Mouse (Mus musculus) heart, postnatal 0 days (tissue): ENCODE measurements around the gene Hist1h2bh. TPM values are rescaled to one million over a fixed set of nuclear protein-coding genes. Genes with fewer than 3 reads are reported as not detected.
A peak's percentile ranks its signal among the peaks of the same experiment; 100 is the strongest.
"Not testable (repeated sequence)": the region's sequence is repeated elsewhere in the genome, so short reads cannot be mapped to it uniquely, and the experiment has no call there.

Experiments
- ATAC-seq: fragments of 200-750 bp; cut with Nextera tagmentation; 2 replicates; pipeline ENCODE4 v1.8.0; 2017; ENCODE audit warnings: low read depth, moderate number of reproducible peaks, moderate library complexity; ENCODE audit not compliant: insufficient read depth
- DNase-seq: peaks from one replicate; pipeline ENCODE4 v3.0.0-alpha.2; 2016; ENCODE audit warnings: low spot score
- H3K27ac ChIP-seq: fragments of 300-500 bp; sonication (generic); 2 replicates; pipeline ENCODE4 v1.5.1; 2014; ENCODE audit warnings: low read depth, mild to moderate bottlenecking
- H3K27me3 ChIP-seq: fragments of 300-500 bp; sonication (generic); 2 replicates; pipeline ENCODE4 v1.6.1; 2014; ENCODE audit warnings: low read length, mixed read lengths; ENCODE audit not compliant: control insufficient read depth, insufficient read depth
- H3K36me3 ChIP-seq: fragments of 300-500 bp; sonication (generic); replicated peaks from 2 replicates; pipeline ENCODE4 v1.6.1; 2014; ENCODE audit warnings: low read length, mixed read lengths; ENCODE audit not compliant: control insufficient read depth, insufficient read depth
- H3K4me1 ChIP-seq: fragments of 300-500 bp; sonication (generic); 2 replicates; pipeline ENCODE4 v1.6.1; 2014; ENCODE audit warnings: antibody characterized with exemption; ENCODE audit not compliant: control insufficient read depth, insufficient read depth
- H3K4me2 ChIP-seq: fragments of 300-500 bp; sonication (generic); 2 replicates; pipeline ENCODE4 v1.6.1; 2014; ENCODE audit warnings: low read depth, mild to moderate bottlenecking, low read length, moderate library complexity
- H3K4me3 ChIP-seq: fragments of 300-500 bp; sonication (generic); 2 replicates; pipeline ENCODE4 v1.5.1; 2014; ENCODE audit warnings: low read depth, low read length
- H3K9ac ChIP-seq: fragments of 300-500 bp; sonication (generic); replicated peaks from 2 replicates; pipeline ENCODE4 v1.6.1; 2014; ENCODE audit warnings: low read depth, low read length, mixed read lengths
- H3K9me3 ChIP-seq: fragments of 300-500 bp; sonication (generic); replicated peaks from 2 replicates; pipeline ENCODE4 v1.6.1; 2016; ENCODE audit warnings: low read length; ENCODE audit not compliant: control insufficient read depth
- CTCF ChIP-seq: IDR thresholded peaks from 2 replicates; pipeline ENCODE4 v1.5.1; 2016; ENCODE audit warnings: antibody characterized with exemption, control low read depth, low read depth
- EP300 ChIP-seq: IDR thresholded peaks from 2 replicates; pipeline ENCODE4 v1.6.1; 2016; ENCODE audit warnings: antibody characterized with exemption, low read depth
- WGBS: fragments of 180-500 bp; shearing (Covaris S2); extraction: QIAGEN DNeasy Blood & Tissue Kit; methylation state at CpG from one replicate; pipeline ENCODE4 v1.1.7; 2014; 5-methylcytosine and 5-hydroxymethylcytosine counted together
- polyA plus RNA-seq: library from polyadenylated mRNA; unstranded; fragments of >200 nt; fragmentation: Nextera tagmentation; extraction: Ambion mirVana; gene quantifications from 2 replicates; pipeline ENCODE4 v1.2.1, GENCODE M21; 2015
- total RNA-seq: library from RNA; depleted of rRNA; stranded (reverse); fragments of >200 nt; gene quantifications from 2 replicates; pipeline ENCODE4 v1.2.3, GENCODE M21; 2014; ENCODE audit warnings: low replicate concordance

Hist1h2bh gene
- total and polyA plus RNA-seq, 2 experiments from 2014 or later, result 0.31 to 82.5 TPM

GRCm38 (mm10) chr13:23586099-23586939 is 43.1 kb upstream of the Hist1h2bh start:
- no peaks in the 10 kb centered on the region for H3K36me3 ChIP-seq
- peak overlapping the region; percentile 62 for H3K4me3 ChIP-seq
- 2% methylated on average over 22 of the region's 22 CpGs for WGBS
- H3K4me1 ChIP-seq, result peaks cover 24% of the 10 kb centered on the region; the same call in 1 of the 2 replicates
- ATAC-seq (no peak), DNase-seq (peak; percentile 14)
- TF ChIP-seq EP300, result no peak
- no peak for TF ChIP-seq CTCF
- no peaks in the 10 kb centered on the region for H3K9me3 ChIP-seq
- H3K27me3 ChIP-seq, result no peaks in the 10 kb centered on the region
- peak overlapping the region; percentile 99 for H3K27ac ChIP-seq
- H3K9ac ChIP-seq, result peak overlapping the region; percentile 64
- H3K4me2 ChIP-seq, result peak overlapping the region; percentile 74

GRCm38 (mm10) chr13:23585442-23586098 is 42.4 kb upstream of the Hist1h2bh start:
- H3K9me3 ChIP-seq, H3K27me3 ChIP-seq, H3K36me3 ChIP-seq: not testable (repeated sequence)
- DNase-seq, result peak; percentile 97
- H3K27ac ChIP-seq, result peak overlapping the region; percentile 99
- H3K4me2 ChIP-seq, result peak overlapping the region; percentile 74
- ATAC-seq, result peak; percentile 78
- WGBS, result under 1% methylated on average over 23 of the region's 36 CpGs
- peak overlapping the region; percentile 62 for H3K4me3 ChIP-seq
- peak overlapping the region; percentile 82 for H3K9ac ChIP-seq
- TF ChIP-seq EP300, result 0 out of 2 replicates have a peak, but pooled peaks have one; percentile 43
- peaks cover 24% of the 10 kb centered on the region; the same call in 1 of the 2 replicates for H3K4me1 ChIP-seq

- under 1% methylated on average over 21 of the region's 21 CpGs for WGBS
- Histone ChIP-seq H3K4me3 (peak overlapping the region; percentile 62), H3K27me3 (no peaks in the 10 kb centered on the region), H3K9me3 (no peaks in the 10 kb centered on the region), H3K36me3 (no peaks in the 10 kb centered on the region), H3K4me1 (peaks cover 24% of the 10 kb centered on the region; the same call in 1 of the 2 replicates), H3K9ac (peak overlapping the region; percentile 82), H3K4me2 (peak overlapping the region; percentile 74), H3K27ac (peak overlapping the region; percentile 99)
- DNase-seq, result peak; percentile 74
- ATAC-seq, result peak; percentile 31; the same call in 1 of the 2 replicates
- TF ChIP-seq EP300 (no peak), CTCF (no peak)
These were observed 41.8 kb upstream of the Hist1h2bh start for GRCm38 (mm10) chr13:23585029-23585441.

GRCm38 (mm10) chr13:23584331-23584730 is 41.1 kb upstream of the Hist1h2bh start:
- peak overlapping the region; percentile 62 for H3K4me3 ChIP-seq
- H3K4me2 ChIP-seq, result peak overlapping the region; percentile 74
- no peaks in the 10 kb centered on the region for H3K9me3 ChIP-seq
- peak overlapping the region; percentile 99 for H3K27ac ChIP-seq
- DNase-seq (peak; percentile 10), ATAC-seq (no peak)
- no peaks in the 10 kb centered on the region for H3K36me3 ChIP-seq
- H3K27me3 ChIP-seq, result no peaks in the 10 kb centered on the region
- peaks cover 24% of the 10 kb centered on the region; the same call in 1 of the 2 replicates for H3K4me1 ChIP-seq
- TF ChIP-seq EP300 (no peak), CTCF (no peak)
- H3K9ac ChIP-seq, result peak overlapping the region; percentile 82

- Histone ChIP-seq H3K9ac (no peak overlapping the region), H3K4me3 (no peak overlapping the region), H3K4me1 (peaks cover 24% of the 10 kb centered on the region; the same call in 1 of the 2 replicates), H3K4me2 (no peak overlapping the region), H3K9me3 (no peaks in the 10 kb centered on the region), H3K27me3 (no peaks in the 10 kb centered on the region), H3K36me3 (no peaks in the 10 kb centered on the region), H3K27ac (peak overlapping the region; percentile 28; the same call in 1 of the 2 replicates)
- no peak for TF ChIP-seq CTCF
- TF ChIP-seq EP300, result no peak
- DNase-seq (no peak), ATAC-seq (no peak)
These were observed 40.3 kb upstream of the Hist1h2bh start for GRCm38 (mm10) chr13:23583387-23584068.
